ENCODE assay signal across 8 mouse cellular contexts in genomic region chr2:71629301-71630142, GRCm38 (mm10).
DNase-seq lines count a peak whose midpoint lies in the region; ATAC-seq and TF ChIP-seq lines count a peak whose summit lies in the region.

No protein-coding gene starts in this region.

- 0 out of 2 replicates have a peak, but pooled peaks cover 8% of the 10 kb centered on the region for H3K27me3 ChIP-seq in kidney, embryonic 15.5 days
- peaks cover 15% of the 10 kb centered on the region for H3K27me3 ChIP-seq in heart, embryonic 13.5 days (replicated peaks)
- H3K27me3 ChIP-seq in midbrain, embryonic 11.5 days (ENCODE audit: control insufficient read depth, insufficient read depth, low read length): no peaks in the 10 kb centered on the region; the same call in 1 of the 2 replicates
- no peaks in the 10 kb centered on the region for H3K27me3 ChIP-seq in stomach, postnatal 0 days (ENCODE audit: control insufficient read depth, insufficient read depth, low read length)

- no peaks in the 10 kb centered on the region for H3K36me3 ChIP-seq in kidney, embryonic 15.5 days
- no peaks in the 10 kb centered on the region for H3K36me3 ChIP-seq in heart, embryonic 13.5 days
- no peaks in the 10 kb centered on the region for H3K36me3 ChIP-seq in midbrain, embryonic 11.5 days (ENCODE audit: control insufficient read depth, insufficient read depth, low read length)
- H3K36me3 ChIP-seq in stomach, postnatal 0 days (ENCODE audit: control insufficient read depth, insufficient read depth, low read length): no peaks in the 10 kb centered on the region

- ATAC-seq in kidney, embryonic 15.5 days (replicated peaks; ENCODE audit: low FRiP score): 0 out of 2 replicates have a peak, but pooled peaks have one; percentile 10
- ATAC-seq in heart, embryonic 13.5 days (ENCODE audit: extremely low read depth, insufficient number of reproducible peaks, low FRiP score, low TSS enrichment): no peak
- ATAC-seq in midbrain, embryonic 11.5 days (ENCODE audit: low FRiP score): peak; percentile 77
- ATAC-seq in stomach, postnatal 0 days (ENCODE audit: low FRiP score, low TSS enrichment): no peak; the same call in 1 of the 2 replicates

- no peak for TF ChIP-seq POLR2A in cortical plate, adult 2 months (IDR thresholded peaks at IDR 0.05; ENCODE audit: extremely low read depth, insufficient read depth, low read length)

- TF ChIP-seq EP300 in stomach, postnatal 0 days (optimal IDR thresholded peaks at IDR 0.05): no peak

- WGBS in kidney, embryonic 15.5 days: 1% methylated on average over 43 of the region's 43 CpGs
- 2% methylated on average over 43 of the region's 43 CpGs for WGBS in heart, embryonic 13.5 days
- under 1% methylated on average over 43 of the region's 43 CpGs for WGBS in midbrain, embryonic 11.5 days
- WGBS in stomach, postnatal 0 days: 3% methylated on average over 43 of the region's 43 CpGs

- H3K4me2 ChIP-seq in kidney, embryonic 15.5 days: peak overlapping the region; percentile 79
- peak overlapping the region; percentile 92 for H3K4me2 ChIP-seq in heart, embryonic 13.5 days
- H3K4me2 ChIP-seq in midbrain, embryonic 11.5 days: peak overlapping the region; percentile 72
- peak overlapping the region; percentile 60 for H3K4me2 ChIP-seq in stomach, postnatal 0 days (replicated peaks; ENCODE audit: low read depth)

- DNase-seq in kidney, adult 18-20 months: no peak
- DNase-seq in layer of hippocampus, postnatal 36 days: peak; percentile 39 to 51
- peak; percentile 96 for DNase-seq in midbrain, embryonic 11.5 days (ENCODE audit: low spot score, missing footprints)
- DNase-seq in stomach, postnatal 0 days (ENCODE audit: low spot score): peak; percentile 32
- DNase-seq in natural killer cell, adult 2 months (ENCODE audit: low spot score in 2 of 2): no peak

- TF ChIP-seq CTCF in cortical plate, adult 2 months (IDR thresholded peaks at IDR 0.05; ENCODE audit: extremely low read depth, insufficient read depth, low read length): no peak
- TF ChIP-seq CTCF in stomach, postnatal 0 days (IDR thresholded peaks at IDR 0.05; ENCODE audit: low read depth): no peak

- H3K9ac ChIP-seq in kidney, embryonic 15.5 days: peak overlapping the region; percentile 33
- peak overlapping the region; percentile 73 for H3K9ac ChIP-seq in heart, embryonic 13.5 days
- H3K9ac ChIP-seq in midbrain, embryonic 11.5 days (ENCODE audit: low read length): peak overlapping the region; percentile 41
- peak overlapping the region; percentile 35; the same call in 1 of the 2 replicates for H3K9ac ChIP-seq in stomach, postnatal 0 days (ENCODE audit: low read length)

- peak overlapping the region; percentile 46 for H3K4me3 ChIP-seq in kidney, embryonic 15.5 days (replicated peaks)
- H3K4me3 ChIP-seq in cortical plate, adult 2 months (ENCODE audit: insufficient read depth, low read length): peak overlapping the region; percentile 27
- H3K4me3 ChIP-seq in heart, embryonic 13.5 days: peak overlapping the region; percentile 51
- peak overlapping the region; percentile 34 for H3K4me3 ChIP-seq in midbrain, embryonic 11.5 days (ENCODE audit: low read depth, low read length)
- H3K4me3 ChIP-seq in stomach, postnatal 0 days (ENCODE audit: low read depth, low read length): peak overlapping the region; percentile 30

- H3K9me3 ChIP-seq in kidney, embryonic 15.5 days (replicated peaks): no peaks in the 10 kb centered on the region
- H3K9me3 ChIP-seq in heart, embryonic 13.5 days: no peaks in the 10 kb centered on the region
- no peaks in the 10 kb centered on the region for H3K9me3 ChIP-seq in midbrain, embryonic 11.5 days (ENCODE audit: control insufficient read depth, low read length)
- H3K9me3 ChIP-seq in stomach, postnatal 0 days (ENCODE audit: control insufficient read depth, low read length): no peaks in the 10 kb centered on the region

- H3K27ac ChIP-seq in kidney, embryonic 15.5 days: no peak overlapping the region
- peak overlapping the region; percentile 30; the same call in 1 of the 2 replicates for H3K27ac ChIP-seq in cortical plate, adult 2 months (ENCODE audit: insufficient read depth, low read length)
- H3K27ac ChIP-seq in heart, embryonic 13.5 days (replicated peaks): no peak overlapping the region
- H3K27ac ChIP-seq in midbrain, embryonic 11.5 days (ENCODE audit: low read depth, low read length): peak overlapping the region; percentile 49
- H3K27ac ChIP-seq in stomach, postnatal 0 days (replicated peaks): no peak overlapping the region

- H3K4me1 ChIP-seq in kidney, embryonic 15.5 days: peaks cover 38% of the 10 kb centered on the region
- peaks cover 8% of the 10 kb centered on the region; the same call in 1 of the 2 replicates for H3K4me1 ChIP-seq in cortical plate, adult 2 months (ENCODE audit: control insufficient read depth, insufficient read depth, low read length)
- peaks cover 26% of the 10 kb centered on the region for H3K4me1 ChIP-seq in heart, embryonic 13.5 days
- H3K4me1 ChIP-seq in midbrain, embryonic 11.5 days (ENCODE audit: control insufficient read depth, insufficient read depth, low read length): peaks cover 18% of the 10 kb centered on the region
- H3K4me1 ChIP-seq in stomach, postnatal 0 days (replicated peaks; ENCODE audit: control insufficient read depth, insufficient read depth): no peaks in the 10 kb centered on the region

Comparison
In these comparisons a context has a peak if more than half of its experiments do, and no peak if none do; other contexts are left out.
1. ATAC-seq: peak in kidney, embryonic 15.5 days (single experiment) and midbrain, embryonic 11.5 days (single experiment); none in heart, embryonic 13.5 days (single experiment) and stomach, postnatal 0 days (single experiment).
2. H3K27ac ChIP-seq: peak in cortical plate, adult 2 months (single experiment) and midbrain, embryonic 11.5 days (single experiment); none in kidney, embryonic 15.5 days (single experiment), heart, embryonic 13.5 days (single experiment) and stomach, postnatal 0 days (single experiment).
3. DNase-seq: peak in layer of hippocampus, postnatal 36 days (2 of 2), midbrain, embryonic 11.5 days (single experiment) and stomach, postnatal 0 days (single experiment); none in kidney, adult 18-20 months (single experiment) and natural killer cell, adult 2 months (0 of 2).
4. Peak in every context shown above with its lines, with median percentiles within 50 percentile points of each other: H3K4me2 ChIP-seq, H3K4me3 ChIP-seq and H3K9ac ChIP-seq.